Mouse (Mus musculus): ENCODE measurements around the gene Gon7.

The Gon7 gene

GRCm38 (mm10) chr12:102705906-102706640, 51.5 kb downstream of the Gon7 start:
- DNase-seq (ENCODE audit: low spot score): no peak

- DNase-seq (ENCODE audit: low spot score): peak; percentile 59
Observed at GRCm38 (mm10) chr12:102705216-102705871, 52.3 kb downstream of the Gon7 start.

- DNase-seq (ENCODE audit: low spot score): peak; percentile 40
Observed at GRCm38 (mm10) chr12:102704457-102705198, 53.0 kb downstream of the Gon7 start, which contains the start of gene Itpk1. Gene Itpk1, minus strand, starts transcription at chr12:102704930.

GRCm38 (mm10) chr12:102703921-102704408, 53.6 kb downstream of the Gon7 start:
- peak; percentile 34 for DNase-seq (ENCODE audit: low spot score)

- DNase-seq (ENCODE audit: low spot score): no peak
Observed at GRCm38 (mm10) chr12:102703441-102703840, 54.2 kb downstream of the Gon7 start.

Measured in c-Kit-positive CD71-positive TER-119-positive erythroid progenitor cells, embryonic 14.5 days (primary cell).